Mouse (Mus musculus): Measurements from ENCODE around the gene Atp5b. TPM values are rescaled to one million over a fixed set of nuclear protein-coding genes. Genes with fewer than 3 reads are reported as not detected.

Atp5b gene
- polyA plus RNA-seq, 1 experiment from 2014 or later: 2,273 TPM

GRCm38 (mm10) chr10:128131297-128131696 lies 48.2 kb downstream of the Atp5b start:
- H3K9ac ChIP-seq (replicated peaks; ENCODE audit: low read depth, low read length): no peak overlapping the region
- no peak overlapping the region for H3K4me3 ChIP-seq (ENCODE audit: low read depth, low read length)
- H3K4me1 ChIP-seq (ENCODE audit: control insufficient read depth, insufficient read depth, low read length): no peaks in the 10 kb centered on the region
- no peak for ATAC-seq (ENCODE audit: low read depth)
- peaks cover 28% of the 10 kb centered on the region for H3K36me3 ChIP-seq (ENCODE audit: control insufficient read depth, insufficient read depth, low read length)
- H3K9me3 ChIP-seq (ENCODE audit: control insufficient read depth, low read length): no peaks in the 10 kb centered on the region
- no peak overlapping the region for H3K4me2 ChIP-seq (ENCODE audit: low read depth, low read length)
- 80% methylated on average over 3 of the region's 3 CpGs for WGBS
- no peak overlapping the region for H3K27ac ChIP-seq (ENCODE audit: low read depth, low read length)
- H3K27me3 ChIP-seq (ENCODE audit: control insufficient read depth, insufficient read depth, low read length): no peaks in the 10 kb centered on the region

DNA sequence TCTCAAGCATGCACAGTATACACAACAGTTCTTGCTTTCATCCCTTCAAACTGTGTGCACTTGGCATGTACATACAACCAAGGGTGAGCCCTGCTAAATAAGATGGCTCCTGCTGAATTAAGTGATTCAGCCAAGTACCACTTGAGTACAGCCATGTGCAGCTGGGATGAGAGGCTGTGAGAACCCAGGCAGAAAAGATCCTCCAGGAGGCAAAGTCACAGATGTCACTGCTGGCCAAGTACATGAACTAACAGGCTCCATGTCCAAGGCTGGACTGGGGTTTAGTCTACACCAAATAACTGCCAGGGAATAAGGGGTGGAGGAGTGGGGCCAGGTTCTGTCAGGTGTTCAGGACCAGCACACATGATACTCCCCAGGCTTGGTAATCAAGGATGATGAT lies 48.7 kb downstream of the Atp5b start:
- H3K27ac ChIP-seq (ENCODE audit: low read depth, low read length): no peak overlapping the region
- peaks cover 25% of the 10 kb centered on the region for H3K36me3 ChIP-seq (ENCODE audit: control insufficient read depth, insufficient read depth, low read length)
- H3K4me3 ChIP-seq (ENCODE audit: low read depth, low read length): no peak overlapping the region
- H3K9ac ChIP-seq (replicated peaks; ENCODE audit: low read depth, low read length): no peak overlapping the region
- no peak for ATAC-seq (ENCODE audit: low read depth)
- H3K27me3 ChIP-seq (ENCODE audit: control insufficient read depth, insufficient read depth, low read length): no peaks in the 10 kb centered on the region
- no peaks in the 10 kb centered on the region for H3K9me3 ChIP-seq (ENCODE audit: control insufficient read depth, low read length)
- H3K4me2 ChIP-seq (ENCODE audit: low read depth, low read length): no peak overlapping the region
- no peaks in the 10 kb centered on the region for H3K4me1 ChIP-seq (ENCODE audit: control insufficient read depth, insufficient read depth, low read length)

- no peaks in the 10 kb centered on the region for H3K27me3 ChIP-seq (ENCODE audit: control insufficient read depth, insufficient read depth, low read length)
- no peaks in the 10 kb centered on the region for H3K4me1 ChIP-seq (ENCODE audit: control insufficient read depth, insufficient read depth, low read length)
- no peak for ATAC-seq (ENCODE audit: low read depth)
- peaks cover 11% of the 10 kb centered on the region for H3K36me3 ChIP-seq (ENCODE audit: control insufficient read depth, insufficient read depth, low read length)
- H3K9ac ChIP-seq (replicated peaks; ENCODE audit: low read depth, low read length): no peak overlapping the region
- H3K9me3 ChIP-seq (ENCODE audit: control insufficient read depth, low read length): no peaks in the 10 kb centered on the region
- H3K4me3 ChIP-seq (ENCODE audit: low read depth, low read length): no peak overlapping the region
- WGBS: 44% methylated on average over 13 of the region's 13 CpGs
- no peak overlapping the region for H3K4me2 ChIP-seq (ENCODE audit: low read depth, low read length)
- H3K27ac ChIP-seq (ENCODE audit: low read depth, low read length): peak overlapping the region; percentile 30; the same call in 1 of the 2 replicates
These were observed 50.7 kb downstream of the Atp5b start for GRCm38 (mm10) chr10:128133650-128134332.

DNA sequence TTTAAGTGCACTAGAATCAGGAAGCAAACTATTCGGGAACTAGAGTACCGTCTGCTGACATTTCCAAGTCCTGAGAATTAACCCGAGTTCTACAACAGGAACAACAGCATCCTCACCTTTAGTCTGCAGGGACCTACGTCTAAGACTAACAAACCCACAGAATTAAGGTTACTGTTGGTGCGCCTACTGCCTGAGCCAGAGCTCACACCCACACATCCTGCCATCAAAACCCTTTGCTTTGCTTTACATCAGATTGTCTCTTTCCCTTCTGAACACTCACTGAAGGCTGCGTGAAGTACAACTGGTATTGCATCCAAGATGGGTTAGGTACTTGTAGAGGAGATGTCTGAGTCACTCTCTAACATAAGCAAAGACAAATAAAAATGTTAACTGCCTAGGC lies 52.3 kb downstream of the Atp5b start:
- 91% methylated on average over 6 of the region's 6 CpGs for WGBS
- no peaks in the 10 kb centered on the region for H3K4me1 ChIP-seq (ENCODE audit: control insufficient read depth, insufficient read depth, low read length)
- no peak for ATAC-seq (ENCODE audit: low read depth)

More for the DNA sequence above, 52.3 kb downstream of the Atp5b start:
- no peak overlapping the region for H3K27ac ChIP-seq (ENCODE audit: low read depth, low read length)
- no peak overlapping the region for H3K9ac ChIP-seq (replicated peaks; ENCODE audit: low read depth, low read length)
- H3K27me3 ChIP-seq (ENCODE audit: control insufficient read depth, insufficient read depth, low read length): no peaks in the 10 kb centered on the region
- no peak overlapping the region for H3K4me3 ChIP-seq (ENCODE audit: low read depth, low read length)
- no peaks in the 10 kb centered on the region for H3K9me3 ChIP-seq (ENCODE audit: control insufficient read depth, low read length)
- H3K36me3 ChIP-seq (ENCODE audit: control insufficient read depth, insufficient read depth, low read length): no peaks in the 10 kb centered on the region
- no peak overlapping the region for H3K4me2 ChIP-seq (ENCODE audit: low read depth, low read length)

MicroRNAs within 50 kb of the gene (microRNA counts, 519-probe panel; counts per million panel counts)
- not detected for microRNA mmu-miR-677

Small RNA genes lying within 50 kb of the gene (microRNA-seq; reads per million reads assigned to microRNA genes)
- 21.6 reads per million, percentile 25 among the genes with 10 or more reads in this experiment for gene Mir677

Other genes starting within 250 kb of the Atp5b start
- gene Rdh19, start 233.3 kb upstream of the Atp5b start, polyA plus RNA-seq (2014; fragmentation: Nextera tagmentation; extraction: Ambion mirVana): not detected in 2 replicates
- not detected in 2 replicates for gene Rdh16f2, start 216.8 kb upstream of the Atp5b start, polyA plus RNA-seq (2014; fragmentation: Nextera tagmentation; extraction: Ambion mirVana)
- gene Rdh7, start 194.5 kb upstream of the Atp5b start, polyA plus RNA-seq (2014; fragmentation: Nextera tagmentation; extraction: Ambion mirVana): not detected in 2 replicates
- not detected in 2 replicates for gene Sdr9c7, start 184.8 kb upstream of the Atp5b start, polyA plus RNA-seq (2014; fragmentation: Nextera tagmentation; extraction: Ambion mirVana)
- not detected in 2 replicates for gene Hsd17b6, start 75.7 kb upstream of the Atp5b start, polyA plus RNA-seq (2014; fragmentation: Nextera tagmentation; extraction: Ambion mirVana)
- gene Prim1, start 68.1 kb upstream of the Atp5b start, polyA plus RNA-seq (2014; fragmentation: Nextera tagmentation; extraction: Ambion mirVana): 32.5 and 38.7 TPM in 2 replicates
- gene Naca, start 47.7 kb upstream of the Atp5b start, polyA plus RNA-seq (2014; fragmentation: Nextera tagmentation; extraction: Ambion mirVana): 537 and 552 TPM in 2 replicates
- gene Ptges3, start 24.3 kb upstream of the Atp5b start, polyA plus RNA-seq (2014; fragmentation: Nextera tagmentation; extraction: Ambion mirVana): 381 and 396 TPM in 2 replicates
- gene Baz2a, start 8.3 kb downstream of the Atp5b start, polyA plus RNA-seq (2014; fragmentation: Nextera tagmentation; extraction: Ambion mirVana): 15.8 and 20.9 TPM in 2 replicates
- gene Rbms2, start 97.0 kb downstream of the Atp5b start, polyA plus RNA-seq (2014; fragmentation: Nextera tagmentation; extraction: Ambion mirVana): 4.7 and 7.6 TPM in 2 replicates
- gene Gls2, start 111.2 kb downstream of the Atp5b start, polyA plus RNA-seq (2014; fragmentation: Nextera tagmentation; extraction: Ambion mirVana): 2.0 and 2.8 TPM in 2 replicates
- gene Spryd4, start 128.5 kb downstream of the Atp5b start, polyA plus RNA-seq (2014; fragmentation: Nextera tagmentation; extraction: Ambion mirVana): 20.9 and 22.3 TPM in 2 replicates
- gene Mip, start 142.6 kb downstream of the Atp5b start, polyA plus RNA-seq (2014; fragmentation: Nextera tagmentation; extraction: Ambion mirVana): not detected in 2 replicates
- gene Timeless, start 148.8 kb downstream of the Atp5b start, polyA plus RNA-seq (2014; fragmentation: Nextera tagmentation; extraction: Ambion mirVana): 14.6 and 19.1 TPM in 2 replicates
- gene Apon, start 170.8 kb downstream of the Atp5b start, polyA plus RNA-seq (2014; fragmentation: Nextera tagmentation; extraction: Ambion mirVana): not detected in 2 replicates
- gene Apof, start 185.4 kb downstream of the Atp5b start, polyA plus RNA-seq (2014; fragmentation: Nextera tagmentation; extraction: Ambion mirVana): not detected in 2 replicates
- gene Stat2, start 187.3 kb downstream of the Atp5b start, polyA plus RNA-seq (2014; fragmentation: Nextera tagmentation; extraction: Ambion mirVana): 21.0 and 23.1 TPM in 2 replicates
- 0.18 and 0.29 TPM in 2 replicates for gene Il23a, start 215.5 kb downstream of the Atp5b start, polyA plus RNA-seq (2014; fragmentation: Nextera tagmentation; extraction: Ambion mirVana)
- 19.0 and 21.4 TPM in 2 replicates for gene Pan2, start 220.1 kb downstream of the Atp5b start, polyA plus RNA-seq (2014; fragmentation: Nextera tagmentation; extraction: Ambion mirVana)
- 194 and 198 TPM in 2 replicates for gene Cnpy2, start 239.2 kb downstream of the Atp5b start, polyA plus RNA-seq (2014; fragmentation: Nextera tagmentation; extraction: Ambion mirVana)

Data from neural tube, embryonic 14.5 days (tissue).